Mouse (Mus musculus) left cerebral cortex, postnatal 36 days (tissue): Measurements from ENCODE around the gene Rpl36a. TPM values are rescaled to one million over a fixed set of nuclear protein-coding genes. Genes with fewer than 3 reads are reported as not detected.

Source experiments
- total RNA-seq, 2 experiments: library from RNA; stranded (reverse); gene quantifications; 2 replicates each; pipeline ENCODE4 v1.2.3; 2021

Rpl36a gene
- total RNA-seq, 2 experiments from 2014 or later: 102 to 120 TPM

Other genes starting within 250 kb of the Rpl36a start
- gene Drp2, start 181.1 kb upstream of the Rpl36a start, total RNA-seq: 10 to 100 TPM; 53.0 to 66.3 TPM
- under 1 TPM in 1 of 2 experiments, not detected in 1; 0.45 TPM for gene Taf7l, start 109.2 kb upstream of the Rpl36a start, total RNA-seq
- 10 to 100 TPM; 16.6 to 18.4 TPM for gene Timm8a1, start 43.8 kb upstream of the Rpl36a start, total RNA-seq
- gene Btk, start 2.1 kb upstream of the Rpl36a start, total RNA-seq: 1 to 10 TPM; 1.1 TPM
- gene Gla, start 15.5 kb downstream of the Rpl36a start, total RNA-seq: 10 to 100 TPM; 11.0 TPM
- 100 to 1,000 TPM; 154 to 156 TPM for gene Hnrnph2, start 15.5 kb downstream of the Rpl36a start, total RNA-seq
- gene Armcx4, start 100.9 kb downstream of the Rpl36a start, total RNA-seq: 10 to 100 TPM; 36.3 to 36.4 TPM
- 10 to 100 TPM; 60.3 to 74.8 TPM for gene Armcx1, start 132.3 kb downstream of the Rpl36a start, total RNA-seq
- gene Armcx6, start 165.8 kb downstream of the Rpl36a start, total RNA-seq: 1 to 10 TPM; 4.3 to 5.4 TPM
- gene Armcx3, start 170.9 kb downstream of the Rpl36a start, total RNA-seq: 10 to 100 TPM; 69.0 to 80.1 TPM
- 10 to 100 TPM; 79.1 to 79.8 TPM for gene Armcx2, start 223.6 kb downstream of the Rpl36a start, total RNA-seq